Mouse (Mus musculus): ENCODE results near the gene Eif2d. TPM values are rescaled to one million over a fixed set of nuclear protein-coding genes. Genes with fewer than 3 reads are reported as not detected.

The Eif2d gene
- 41.2 and 47.9 TPM in 2 replicates for polyA plus RNA-seq (2015; fragmentation: Nextera tagmentation; extraction: Ambion mirVana)

DNA sequence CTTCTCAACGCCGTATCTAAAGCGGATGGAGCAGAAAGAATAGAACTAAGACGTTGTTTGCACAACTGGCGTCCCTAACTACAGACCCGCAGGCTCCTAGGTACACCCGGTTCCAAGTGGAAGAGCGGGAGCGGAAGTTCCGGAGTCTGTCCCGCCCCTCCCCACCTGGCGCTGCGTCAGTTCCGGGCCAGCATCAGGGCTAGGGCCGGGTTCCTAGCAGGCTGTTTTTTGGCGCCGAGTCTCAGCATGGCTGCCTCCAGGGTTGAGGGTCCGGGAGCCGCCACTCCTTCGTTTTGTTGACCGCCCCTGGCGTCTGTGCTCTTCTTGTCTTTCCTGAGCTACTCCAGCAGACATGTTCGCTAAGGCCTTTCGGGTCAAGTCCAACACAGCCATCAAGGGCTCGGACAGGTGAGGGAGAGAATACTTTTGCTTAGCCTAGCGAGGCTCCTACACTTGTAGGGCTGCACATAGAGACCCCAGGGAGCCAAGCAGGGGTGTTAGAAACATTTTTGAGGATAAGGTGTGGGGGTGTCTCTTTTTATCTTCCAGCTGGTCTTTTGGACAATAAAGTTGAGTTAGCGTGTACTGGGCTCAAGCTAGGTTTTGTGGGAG is at the start of gene Eif2d:
Gene Eif2d, plus strand, starts transcription at position 164 of the 612 bp plus-strand sequence.
- Histone ChIP-seq H3K27me3 (no peaks in the 10 kb centered on the region), H3K36me3 (peaks cover 3% of the 10 kb centered on the region; the same call in 1 of the 2 replicates), H3K9me3 (replicated peaks) (no peaks in the 10 kb centered on the region), H3K4me2 (peak within 1 kb of the TSS; percentile 76), H3K27ac (peak within 1 kb of the TSS; percentile 51), H3K4me3 (peak within 1 kb of the TSS; percentile 73), H3K4me1 (replicated peaks) (peaks cover 7% of the 10 kb centered on the region), H3K9ac (peak within 1 kb of the TSS; percentile 67)
- ATAC-seq (replicated peaks; ENCODE audit: insufficient number of reproducible peaks, insufficient read depth, low FRiP score, low read depth) = peak; percentile 92
- WGBS = under 1% methylated on average over 27 of the region's 27 CpGs

DNA sequence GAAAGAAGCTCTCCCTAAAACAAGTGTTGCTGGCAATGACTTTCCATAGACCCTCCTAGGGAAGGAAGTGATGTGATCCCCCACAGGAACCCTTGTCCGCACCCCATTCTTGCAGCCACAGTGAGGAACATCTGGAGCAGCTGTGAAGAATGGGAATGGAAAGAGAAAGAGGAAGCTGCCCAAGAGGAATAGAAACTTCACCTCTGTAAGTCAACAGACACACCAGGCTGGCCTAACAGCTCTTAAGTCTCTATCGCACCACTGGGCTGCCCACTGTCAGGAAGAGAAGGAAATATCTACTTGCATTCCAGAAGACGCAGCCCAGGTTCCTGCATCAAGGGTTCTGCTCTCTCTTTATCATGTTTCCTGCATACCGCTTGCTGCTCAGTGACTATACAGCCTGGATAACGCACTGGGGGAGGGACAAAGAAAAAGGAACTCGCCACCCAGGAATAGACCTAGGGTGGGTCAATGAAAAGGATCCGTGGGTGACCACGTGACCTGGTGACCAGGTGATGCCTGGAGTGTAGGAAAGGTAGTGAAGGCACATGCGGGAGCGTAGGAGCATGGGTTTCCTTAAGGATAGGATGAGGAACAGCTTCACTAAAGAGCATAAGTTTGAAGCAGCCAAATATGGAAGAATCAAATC is 49.1 kb upstream of the Eif2d start:
- no peaks in the 10 kb centered on the region for H3K36me3 ChIP-seq
- peak overlapping the region; percentile 6; the same call in 1 of the 2 replicates for H3K4me2 ChIP-seq
- no peak overlapping the region for H3K9ac ChIP-seq
- H3K4me3 ChIP-seq = no peak overlapping the region
- peaks cover 24% of the 10 kb centered on the region for H3K4me1 ChIP-seq (replicated peaks)
- no peak for ATAC-seq (replicated peaks; ENCODE audit: insufficient number of reproducible peaks, insufficient read depth, low FRiP score, low read depth)
- no peaks in the 10 kb centered on the region for H3K9me3 ChIP-seq (replicated peaks)
- 44% methylated on average over 10 of the region's 10 CpGs for WGBS
- no peaks in the 10 kb centered on the region for H3K27me3 ChIP-seq
- H3K27ac ChIP-seq = 0 out of 2 replicates have a peak overlapping the region, but pooled peaks have one; percentile 7

- H3K4me1 ChIP-seq (replicated peaks) = peaks cover 57% of the 10 kb centered on the region
Measured at GRCm38 (mm10) chr1:131107575-131108308, 45.2 kb upstream of the Eif2d start.

DNA sequence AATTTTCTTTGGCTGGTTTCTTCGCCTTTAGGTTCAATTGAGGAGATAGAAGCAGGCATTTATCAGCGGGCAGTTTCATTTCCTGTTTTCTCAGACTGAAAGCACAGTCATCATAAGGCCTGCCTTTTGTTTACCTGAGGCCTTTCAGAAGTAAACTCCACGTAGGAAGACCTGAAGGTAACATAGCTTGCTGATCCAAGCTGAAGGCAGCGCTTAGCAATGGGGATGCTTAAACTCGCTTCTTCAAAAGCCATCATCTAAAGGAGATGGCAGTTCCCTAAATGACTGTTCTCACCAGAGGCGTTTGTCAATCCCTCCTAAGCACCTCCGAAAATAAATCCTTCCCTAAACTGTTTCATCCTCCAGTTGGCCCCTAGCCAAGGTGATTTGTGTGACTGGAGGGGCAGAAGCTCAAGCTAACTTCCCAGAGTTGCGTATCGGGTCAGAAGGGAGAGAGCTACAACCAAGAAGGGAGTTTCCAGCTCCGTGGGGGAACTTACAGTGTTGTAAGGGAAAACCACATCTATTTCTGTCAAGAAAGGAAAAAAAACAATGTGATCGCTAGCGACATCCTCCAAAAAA is 42.4 kb upstream of the Eif2d start:
- Histone ChIP-seq H3K4me1 (replicated peaks) (peaks cover 65% of the 10 kb centered on the region), H3K9ac (no peak overlapping the region), H3K27me3 (no peaks in the 10 kb centered on the region), H3K27ac (peak overlapping the region; percentile 32), H3K4me3 (no peak overlapping the region), H3K9me3 (replicated peaks) (no peaks in the 10 kb centered on the region), H3K4me2 (peak overlapping the region; percentile 14; the same call in 1 of the 2 replicates), H3K36me3 (no peaks in the 10 kb centered on the region)
- 38% methylated on average over 12 of the region's 12 CpGs for WGBS
- no peak for ATAC-seq (replicated peaks; ENCODE audit: insufficient number of reproducible peaks, insufficient read depth, low FRiP score, low read depth)

More at GRCm38 (mm10) chr1:131107575-131108308, 45.2 kb upstream of the Eif2d start:
- Histone ChIP-seq H3K9ac (no peak overlapping the region), H3K27ac (peak overlapping the region; percentile 73), H3K27me3 (no peaks in the 10 kb centered on the region), H3K36me3 (no peaks in the 10 kb centered on the region), H3K4me2 (no peak overlapping the region), H3K4me3 (no peak overlapping the region), H3K9me3 (replicated peaks) (no peaks in the 10 kb centered on the region)
- peak; percentile 64 for ATAC-seq (replicated peaks; ENCODE audit: insufficient number of reproducible peaks, insufficient read depth, low FRiP score, low read depth)
- 43% methylated on average over 10 of the region's 10 CpGs for WGBS

DNA sequence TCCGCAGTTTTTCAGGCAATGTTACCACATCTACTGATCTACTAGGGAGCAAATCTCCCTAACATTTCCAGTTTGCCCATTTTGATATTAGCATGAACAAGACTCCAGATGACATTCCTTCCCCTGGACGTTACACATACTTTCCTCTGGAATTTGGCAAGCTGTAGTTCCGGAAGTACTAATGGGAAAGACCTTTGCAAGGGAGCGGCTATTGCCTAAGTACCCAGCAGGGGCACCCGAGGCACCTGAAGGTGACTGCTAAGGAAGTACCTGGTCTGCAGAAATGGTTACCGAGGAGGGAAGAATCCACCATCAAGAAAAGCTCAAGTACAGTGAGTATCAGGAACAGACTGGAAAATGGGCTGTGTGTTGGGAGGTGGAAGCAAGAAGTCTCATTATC is 40.4 kb upstream of the Eif2d start:
- Histone ChIP-seq H3K27me3 (no peaks in the 10 kb centered on the region), H3K4me2 (peak overlapping the region; percentile 49), H3K36me3 (no peaks in the 10 kb centered on the region), H3K9me3 (replicated peaks) (no peaks in the 10 kb centered on the region), H3K9ac (no peak overlapping the region), H3K4me1 (replicated peaks) (peaks cover 75% of the 10 kb centered on the region), H3K27ac (peak overlapping the region; percentile 76), H3K4me3 (no peak overlapping the region)
- ATAC-seq (replicated peaks; ENCODE audit: insufficient number of reproducible peaks, insufficient read depth, low FRiP score, low read depth) = peak; percentile 51; the same call in 1 of the 2 replicates
- 18% methylated on average over 6 of the region's 6 CpGs for WGBS

- H3K4me1 ChIP-seq (replicated peaks) = peaks cover 64% of the 10 kb centered on the region
- no peak overlapping the region for H3K4me3 ChIP-seq
- H3K9me3 ChIP-seq (replicated peaks) = no peaks in the 10 kb centered on the region
- WGBS = 15% methylated on average over 6 of the region's 6 CpGs
- no peak overlapping the region for H3K9ac ChIP-seq
- no peaks in the 10 kb centered on the region for H3K36me3 ChIP-seq
- ATAC-seq (replicated peaks; ENCODE audit: insufficient number of reproducible peaks, insufficient read depth, low FRiP score, low read depth) = 0 out of 2 replicates have a peak, but pooled peaks have one; percentile 8
- no peak overlapping the region for H3K4me2 ChIP-seq
- peak overlapping the region; percentile 33; the same call in 1 of the 2 replicates for H3K27ac ChIP-seq
- no peaks in the 10 kb centered on the region for H3K27me3 ChIP-seq
Measured at GRCm38 (mm10) chr1:131115932-131116331, 37.0 kb upstream of the Eif2d start.

DNA sequence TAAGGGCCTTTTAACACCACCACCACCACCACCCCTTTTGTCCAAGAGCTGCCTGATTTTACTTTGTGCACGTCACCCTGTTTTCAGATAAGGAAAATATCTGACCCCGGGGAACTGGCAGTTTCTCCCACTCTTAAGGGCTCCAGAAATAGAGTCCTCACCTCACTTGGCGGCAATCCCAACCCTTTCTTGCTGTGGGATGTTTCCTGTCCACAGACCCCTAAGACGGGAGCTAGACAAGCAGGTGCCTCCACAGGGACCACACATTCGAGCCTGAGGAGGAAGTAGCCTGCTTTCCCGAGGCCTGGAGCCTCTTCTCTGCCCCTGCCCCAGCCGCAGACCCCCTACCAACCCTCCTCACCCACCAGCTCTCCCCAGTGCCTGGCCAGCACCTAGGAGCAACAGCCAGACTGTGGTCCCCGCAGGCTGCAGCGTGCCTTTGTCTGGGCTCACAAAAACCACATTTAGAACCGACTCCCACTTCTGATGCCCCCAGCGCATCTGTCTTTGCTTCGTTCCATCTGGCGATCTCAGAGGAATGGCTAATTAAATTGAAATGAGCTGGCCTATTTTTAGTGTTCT is 36.5 kb upstream of the Eif2d start:
- H3K4me1 ChIP-seq (replicated peaks) = peaks cover 59% of the 10 kb centered on the region
- peak overlapping the region; percentile 42 for H3K4me2 ChIP-seq

GRCm38 (mm10) chr1:131118530-131118929 is 34.5 kb upstream of the Eif2d start:
- no peak overlapping the region for H3K9ac ChIP-seq
- H3K27ac ChIP-seq = peak overlapping the region; percentile 39; the same call in 1 of the 2 replicates
- no peak overlapping the region for H3K4me2 ChIP-seq
- no peaks in the 10 kb centered on the region for H3K9me3 ChIP-seq (replicated peaks)
- 38% methylated on average over 10 of the region's 10 CpGs for WGBS
- peaks cover 41% of the 10 kb centered on the region for H3K4me1 ChIP-seq (replicated peaks)
- H3K36me3 ChIP-seq = no peaks in the 10 kb centered on the region
- H3K27me3 ChIP-seq = no peaks in the 10 kb centered on the region
- ATAC-seq (replicated peaks; ENCODE audit: insufficient number of reproducible peaks, insufficient read depth, low FRiP score, low read depth) = no peak
- H3K4me3 ChIP-seq = no peak overlapping the region

More for the DNA sequence above, 36.5 kb upstream of the Eif2d start:
- peak overlapping the region; percentile 96 for H3K27ac ChIP-seq
- no peaks in the 10 kb centered on the region for H3K27me3 ChIP-seq
- no peaks in the 10 kb centered on the region for H3K36me3 ChIP-seq
- H3K9ac ChIP-seq = peak overlapping the region; percentile 1; the same call in 1 of the 2 replicates
- H3K9me3 ChIP-seq (replicated peaks) = no peaks in the 10 kb centered on the region
- 24% methylated on average over 13 of the region's 13 CpGs for WGBS
- ATAC-seq (replicated peaks; ENCODE audit: insufficient number of reproducible peaks, insufficient read depth, low FRiP score, low read depth) = peak; percentile 71
- H3K4me3 ChIP-seq = no peak overlapping the region

GRCm38 (mm10) chr1:131119026-131119425 is 34.0 kb upstream of the Eif2d start:
- H3K27me3 ChIP-seq = no peaks in the 10 kb centered on the region
- 61% methylated on average over 2 of the region's 2 CpGs for WGBS
- no peak overlapping the region for H3K9ac ChIP-seq
- H3K9me3 ChIP-seq (replicated peaks) = no peaks in the 10 kb centered on the region
- H3K4me1 ChIP-seq (replicated peaks) = peaks cover 36% of the 10 kb centered on the region
- no peak for ATAC-seq (replicated peaks; ENCODE audit: insufficient number of reproducible peaks, insufficient read depth, low FRiP score, low read depth)
- H3K36me3 ChIP-seq = no peaks in the 10 kb centered on the region
- peak overlapping the region; percentile 39; the same call in 1 of the 2 replicates for H3K27ac ChIP-seq
- no peak overlapping the region for H3K4me2 ChIP-seq
- H3K4me3 ChIP-seq = no peak overlapping the region

DNA sequence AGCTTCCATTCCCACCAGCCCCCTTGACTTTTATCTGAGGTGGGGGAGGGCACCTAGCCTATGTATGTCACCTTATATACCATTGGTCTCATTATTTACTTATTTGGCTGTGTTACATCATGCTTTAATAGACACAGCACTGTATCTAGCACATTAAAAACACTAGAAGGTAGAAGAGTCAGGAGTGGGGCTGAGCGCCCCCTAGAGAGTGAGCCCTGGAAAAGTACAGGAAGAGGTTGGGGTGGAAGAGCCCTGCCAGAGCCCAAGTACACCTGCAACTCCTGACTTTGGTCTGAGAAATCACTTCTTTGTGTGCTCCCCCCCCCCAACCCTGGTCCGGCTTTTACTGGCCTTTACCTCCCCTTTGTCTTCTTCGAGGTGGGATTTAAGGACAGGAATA is 31.0 kb upstream of the Eif2d start:
- H3K9ac ChIP-seq = no peak overlapping the region
- H3K4me1 ChIP-seq (replicated peaks) = peaks cover 24% of the 10 kb centered on the region
- no peak overlapping the region for H3K27ac ChIP-seq
- no peak for ATAC-seq (replicated peaks; ENCODE audit: insufficient number of reproducible peaks, insufficient read depth, low FRiP score, low read depth)
- H3K4me3 ChIP-seq = no peak overlapping the region
- 41% methylated on average over 3 of the region's 3 CpGs for WGBS
- H3K4me2 ChIP-seq = no peak overlapping the region
- H3K9me3 ChIP-seq (replicated peaks) = no peaks in the 10 kb centered on the region
- H3K36me3 ChIP-seq = no peaks in the 10 kb centered on the region
- no peaks in the 10 kb centered on the region for H3K27me3 ChIP-seq
